Mouse (Mus musculus): ENCODE data around the gene Ntrk2.
"Not testable (repeated sequence)": the region's sequence is repeated elsewhere in the genome, so short reads cannot be mapped to it uniquely, and the experiment has no call there.

The Ntrk2 gene

DNA sequence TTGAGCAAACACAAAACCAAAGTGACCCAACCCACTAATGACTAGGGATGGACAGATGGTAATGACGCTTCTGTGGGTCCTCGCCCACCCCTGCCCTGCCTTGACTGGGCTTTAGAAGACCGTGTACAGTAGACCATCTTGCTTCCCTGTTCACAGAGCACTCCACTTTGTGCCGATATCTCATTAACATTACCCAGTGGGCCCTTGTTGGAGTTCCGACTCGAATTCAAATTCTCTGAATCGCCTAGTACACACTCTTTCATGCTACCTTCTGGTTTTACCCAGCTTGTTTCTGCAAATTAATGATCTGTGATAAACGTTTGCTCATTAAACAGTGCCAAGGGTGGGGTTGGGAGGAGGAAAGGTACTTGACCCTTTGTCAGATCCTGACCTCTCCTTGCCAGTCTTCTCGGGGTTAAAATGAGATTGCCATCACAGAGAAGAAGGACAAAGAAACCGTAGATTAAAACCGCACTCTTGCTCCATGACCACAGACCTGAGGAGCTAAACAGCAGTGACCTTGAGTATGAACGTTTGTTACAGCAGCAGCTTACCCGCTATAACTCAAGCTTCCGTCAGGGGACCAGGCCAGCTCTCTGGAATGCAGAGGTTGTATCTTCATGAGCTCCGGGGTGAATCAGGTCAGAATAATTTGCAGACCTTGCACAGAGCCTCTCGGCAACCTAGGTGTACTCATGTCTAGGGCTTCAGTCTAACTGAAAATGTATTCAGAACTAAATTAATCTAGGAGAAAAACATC, 234.0 kb downstream of the Ntrk2 start:
- peak; percentile 52 for DNase-seq (ENCODE audit: low read depth, low spot score)

DNA sequence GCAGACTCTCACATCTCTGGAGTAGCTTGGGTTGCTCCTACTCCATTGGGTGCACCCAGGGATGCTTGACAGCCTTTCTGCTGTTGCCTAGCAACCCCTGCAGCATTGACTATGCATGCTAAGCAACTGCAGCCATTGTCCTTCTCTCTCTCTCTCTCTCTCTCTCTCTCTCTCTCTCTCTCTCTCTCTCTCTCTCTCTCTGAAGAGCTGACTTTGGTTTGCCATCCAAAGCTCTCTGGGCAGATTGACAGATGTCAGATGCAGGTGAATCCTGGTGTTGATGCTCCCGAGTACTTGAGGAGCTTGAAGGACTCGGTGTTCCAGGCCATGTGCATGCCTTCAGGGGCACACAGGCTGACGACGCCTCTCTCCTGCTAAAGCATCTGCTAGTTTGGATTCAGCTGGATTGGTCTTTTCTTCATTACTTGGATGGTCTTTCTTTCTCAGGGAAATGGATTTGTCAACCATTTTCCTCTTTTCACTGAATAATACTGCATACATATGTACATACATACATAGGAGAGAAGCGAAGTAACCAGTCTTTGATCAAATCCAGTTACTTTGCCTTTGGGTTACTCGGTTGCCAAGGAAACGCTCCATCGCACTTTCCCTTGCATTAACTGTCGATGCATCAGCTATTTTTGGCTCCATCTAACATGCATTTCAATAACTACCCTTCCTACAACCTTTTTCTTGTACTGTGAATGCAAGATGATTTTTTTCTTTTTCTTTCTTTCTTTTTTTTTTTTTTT, 234.8 kb downstream of the Ntrk2 start:
- DNase-seq (ENCODE audit: low read depth, low spot score), result peak; percentile 86

DNA sequence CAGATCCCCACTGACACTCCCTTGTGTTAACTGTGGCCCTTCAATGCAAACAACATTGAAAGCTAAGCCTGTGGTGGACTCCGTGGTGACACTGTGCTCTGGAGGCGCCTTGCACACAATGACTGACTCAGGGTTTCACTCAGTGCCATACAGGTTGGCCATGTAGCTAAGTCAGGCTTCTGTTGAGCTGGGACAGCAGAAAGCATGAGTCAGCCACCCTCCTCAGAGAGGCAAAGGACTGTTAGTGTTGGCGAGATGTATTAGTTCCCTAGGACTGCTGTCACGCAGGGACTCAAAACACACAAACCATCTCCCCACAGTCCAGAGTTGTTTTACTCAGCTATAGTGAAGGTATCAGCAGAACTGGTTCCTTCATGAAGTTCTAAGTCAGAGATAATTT, 245.8 kb downstream of the Ntrk2 start:
- no peak for DNase-seq (ENCODE audit: low read depth, low spot score)

DNA sequence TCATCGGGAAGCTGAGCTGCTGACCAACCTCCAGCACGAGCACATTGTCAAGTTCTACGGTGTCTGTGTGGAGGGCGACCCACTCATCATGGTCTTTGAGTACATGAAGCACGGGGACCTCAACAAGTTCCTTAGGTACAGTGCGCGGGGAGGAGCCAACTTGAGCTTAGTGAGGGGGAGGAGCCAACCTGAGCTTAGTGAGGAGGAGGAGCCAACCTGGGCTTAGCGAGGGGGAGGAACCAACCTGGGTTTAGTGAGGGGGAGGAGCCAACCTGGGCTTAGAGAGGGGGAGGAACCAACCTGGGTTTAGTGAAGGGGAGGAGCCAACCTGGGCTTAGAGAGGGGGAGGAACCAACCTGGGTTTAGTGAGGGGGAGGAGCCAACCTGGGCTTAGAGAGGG, 248.0 kb downstream of the Ntrk2 start:
- DNase-seq (ENCODE audit: low read depth, low spot score), result not testable (repeated sequence)

DNA sequence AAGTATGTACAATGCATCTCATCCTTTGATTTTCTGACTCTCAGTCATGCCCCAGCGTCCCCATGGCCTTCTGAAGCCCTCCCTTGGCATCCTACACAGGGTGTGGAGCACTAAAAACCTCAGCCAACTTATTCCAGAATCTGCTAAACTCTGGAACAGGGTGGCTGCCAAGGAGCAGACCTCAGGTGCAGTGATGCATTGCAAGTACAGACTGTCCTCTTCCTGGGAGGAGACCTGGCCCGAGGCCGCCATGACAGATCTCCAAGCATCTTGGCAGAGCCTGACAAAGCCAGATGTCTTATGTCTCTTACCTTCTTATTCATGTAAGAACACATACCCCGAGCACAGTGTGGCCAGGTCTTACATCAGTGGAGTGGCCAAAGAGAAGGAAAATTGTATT, 250.5 kb downstream of the Ntrk2 start:
- DNase-seq (ENCODE audit: low read depth, low spot score), result no peak

DNA sequence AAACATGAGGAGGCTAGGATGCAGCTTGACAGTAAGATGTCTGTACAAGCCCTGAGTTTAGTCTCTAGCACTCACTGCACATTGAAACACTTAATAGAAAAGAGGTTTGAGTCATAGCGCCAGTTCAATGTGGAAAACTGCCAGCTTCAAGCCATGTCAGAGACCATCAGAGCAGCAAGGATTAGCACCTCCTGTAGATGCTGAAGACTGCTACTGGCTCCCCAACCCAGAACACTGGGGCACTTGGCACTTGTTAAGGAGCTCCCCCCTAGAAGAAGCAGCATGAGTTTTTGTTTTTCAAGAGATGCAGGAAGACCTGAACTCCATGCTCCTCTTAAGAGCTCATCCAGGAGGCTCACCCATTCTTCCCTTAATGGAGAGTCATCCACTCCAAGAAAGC, 251.5 kb downstream of the Ntrk2 start:
- DNase-seq (ENCODE audit: low read depth, low spot score), result no peak

DNA sequence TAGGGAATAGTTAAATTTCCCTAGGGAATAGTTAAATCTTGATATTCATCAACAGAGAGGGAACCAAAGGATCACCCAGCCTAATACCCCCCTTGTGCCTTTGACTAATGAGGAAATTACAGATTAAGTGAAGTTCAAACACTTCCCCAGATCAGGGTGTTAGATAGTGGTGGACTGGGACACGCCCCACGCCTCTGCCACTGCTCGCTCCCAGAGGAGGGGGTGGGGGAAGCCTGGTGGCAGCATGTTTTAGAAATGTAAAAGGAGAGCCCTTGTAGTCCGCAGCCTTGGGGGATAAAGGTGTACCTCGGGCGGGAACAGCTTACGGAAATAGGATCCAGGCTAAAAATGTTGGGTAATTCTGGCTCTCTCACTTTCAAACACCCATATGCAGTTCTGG, 252.7 kb downstream of the Ntrk2 start:
- no peak for DNase-seq (ENCODE audit: low read depth, low spot score)

DNA sequence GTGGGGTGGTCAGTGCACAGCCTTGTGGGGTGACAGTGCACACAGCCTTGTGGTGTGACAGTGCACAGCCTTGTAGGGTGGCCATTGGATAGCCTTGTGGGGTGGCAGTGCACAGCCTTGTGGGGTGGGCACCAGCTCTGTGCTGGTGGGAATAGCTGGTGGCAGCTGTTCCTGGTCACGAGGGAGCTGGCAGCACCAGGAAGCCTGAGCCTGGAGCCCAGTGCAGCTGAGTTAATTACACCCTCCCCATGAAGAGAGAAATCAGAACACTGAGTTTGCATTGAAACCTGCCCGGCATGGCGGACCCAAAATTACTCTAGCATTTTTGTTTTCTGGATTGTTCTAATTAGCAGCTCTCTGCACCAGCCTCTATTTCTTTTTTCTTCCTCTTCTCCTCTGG, 259.3 kb downstream of the Ntrk2 start:
- no peak for DNase-seq (ENCODE audit: low read depth, low spot score)

DNA sequence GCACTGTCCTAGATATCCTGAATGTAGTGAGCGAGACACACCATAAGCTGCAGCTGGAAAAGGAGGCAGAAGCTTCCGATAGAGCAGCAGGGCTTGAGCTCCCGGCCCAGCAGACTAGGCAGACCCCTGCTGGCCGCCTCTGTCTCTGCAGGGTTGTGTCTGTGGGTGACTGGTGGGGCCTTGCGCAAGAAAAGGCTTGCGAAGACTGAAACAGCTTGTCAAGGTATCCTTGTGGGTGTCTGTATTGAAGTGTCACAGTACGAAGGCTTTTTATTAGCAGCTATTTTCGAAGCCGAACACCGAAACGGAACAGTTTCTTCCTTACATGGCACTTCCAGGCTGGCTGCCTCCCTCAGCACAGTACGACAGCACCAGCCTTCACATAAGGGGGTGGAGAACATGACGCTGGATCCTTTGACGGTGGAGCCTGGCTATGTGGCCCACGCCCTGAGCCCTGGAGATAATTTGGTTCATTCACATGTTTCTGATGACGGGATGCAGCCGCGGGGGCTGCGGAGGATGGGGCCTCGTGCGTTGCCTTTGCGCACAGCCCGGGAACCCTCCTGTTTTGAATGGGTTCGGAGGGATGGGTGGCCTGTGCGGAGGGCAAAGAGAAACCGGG, 267.4 kb downstream of the Ntrk2 start:
- peak; percentile 80 for DNase-seq (ENCODE audit: low read depth, low spot score)

DNA sequence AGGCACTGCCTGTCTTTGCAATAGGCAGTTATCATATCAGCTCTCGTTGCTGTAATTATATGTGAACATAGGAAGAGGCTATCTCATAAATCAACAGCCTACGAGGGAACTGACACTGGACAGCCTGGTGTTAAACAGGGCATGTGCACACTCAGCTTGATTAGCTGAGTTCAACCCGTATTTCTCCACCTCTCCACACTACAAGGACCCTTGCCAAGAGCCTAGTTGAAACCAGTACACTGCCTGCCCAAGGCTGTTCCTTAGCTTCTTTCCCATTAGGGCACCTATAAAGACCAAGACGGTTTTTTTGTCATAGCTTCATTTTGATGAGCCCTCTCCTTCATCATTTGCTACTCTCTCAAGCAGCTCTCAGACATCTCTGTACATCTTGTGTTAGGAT, 270.1 kb downstream of the Ntrk2 start:
- no peak for DNase-seq (ENCODE audit: low read depth, low spot score)

DNA sequence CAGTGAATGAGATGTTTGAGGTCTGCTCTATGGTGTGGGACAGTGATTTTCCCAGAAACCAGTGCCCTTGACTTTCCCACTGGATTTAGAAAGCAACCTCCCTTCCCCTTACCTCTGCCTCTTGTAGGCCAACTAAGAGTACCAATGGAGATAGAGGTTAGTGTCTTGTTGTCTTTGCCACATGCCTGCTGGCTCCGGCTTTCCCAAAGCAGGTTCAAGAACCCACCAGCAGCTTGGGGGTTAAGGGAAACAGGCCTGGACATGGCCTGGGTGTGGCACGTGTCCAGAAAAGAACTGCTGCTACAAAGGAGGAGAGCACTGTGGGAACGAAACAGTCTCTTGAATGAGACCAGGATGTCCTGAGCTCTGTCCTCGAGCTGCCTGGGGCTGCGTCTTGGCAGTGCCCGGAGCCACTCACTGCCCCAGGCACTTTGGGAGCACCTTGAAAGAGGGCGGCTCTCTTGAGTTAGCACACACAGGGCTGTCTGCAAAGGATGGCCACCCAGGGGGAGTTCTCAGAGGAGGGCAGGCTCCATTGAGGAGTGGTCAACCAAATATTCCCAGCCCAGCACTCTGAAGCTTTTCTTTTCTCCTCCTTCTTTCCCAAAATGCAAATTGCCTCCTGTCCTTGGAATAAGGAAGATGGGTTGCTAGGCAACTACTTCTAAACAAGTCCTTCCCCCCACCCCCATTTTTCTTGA, 273.5 kb downstream of the Ntrk2 start:
- no peak for DNase-seq (ENCODE audit: low read depth, low spot score)

DNA sequence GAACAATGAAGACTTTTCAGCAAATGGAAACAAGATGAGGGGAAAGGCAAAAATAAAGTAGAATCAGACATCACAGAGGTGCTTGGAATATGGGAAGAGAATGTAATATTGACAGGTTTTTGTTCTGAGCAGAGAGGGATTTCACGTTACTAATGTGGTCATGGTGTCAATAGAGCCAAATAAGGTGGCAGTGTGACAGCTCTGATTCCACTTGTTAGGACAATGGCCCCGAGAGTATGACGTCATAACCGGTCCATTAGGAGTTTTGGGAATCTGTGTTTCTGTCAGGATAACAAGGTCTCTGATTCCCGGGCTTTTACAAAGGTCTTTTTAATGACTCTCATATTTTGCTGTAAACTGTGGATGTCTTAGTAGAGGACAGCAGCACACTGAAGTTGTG, 274.1 kb downstream of the Ntrk2 start:
- no peak for DNase-seq (ENCODE audit: low read depth, low spot score)

DNA sequence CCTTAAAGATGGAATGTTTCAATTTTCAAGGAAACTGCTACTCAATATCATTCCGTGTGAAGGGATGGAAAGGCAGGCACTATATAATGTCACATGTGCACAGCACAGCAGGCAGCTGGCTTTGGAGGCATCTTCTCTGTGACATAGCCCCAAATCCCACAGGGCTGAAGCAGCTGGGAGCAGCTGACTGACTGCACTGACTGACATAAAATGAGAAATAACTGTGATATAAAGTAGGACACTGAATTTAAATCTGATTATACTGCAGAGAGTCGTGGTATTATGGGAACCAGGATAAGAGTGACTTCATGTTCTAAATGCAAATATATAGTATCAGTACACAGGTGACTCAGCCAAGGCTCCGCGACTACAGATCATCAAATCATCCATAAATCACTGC, 282.6 kb downstream of the Ntrk2 start:
- DNase-seq (ENCODE audit: low read depth, low spot score), result no peak

DNA sequence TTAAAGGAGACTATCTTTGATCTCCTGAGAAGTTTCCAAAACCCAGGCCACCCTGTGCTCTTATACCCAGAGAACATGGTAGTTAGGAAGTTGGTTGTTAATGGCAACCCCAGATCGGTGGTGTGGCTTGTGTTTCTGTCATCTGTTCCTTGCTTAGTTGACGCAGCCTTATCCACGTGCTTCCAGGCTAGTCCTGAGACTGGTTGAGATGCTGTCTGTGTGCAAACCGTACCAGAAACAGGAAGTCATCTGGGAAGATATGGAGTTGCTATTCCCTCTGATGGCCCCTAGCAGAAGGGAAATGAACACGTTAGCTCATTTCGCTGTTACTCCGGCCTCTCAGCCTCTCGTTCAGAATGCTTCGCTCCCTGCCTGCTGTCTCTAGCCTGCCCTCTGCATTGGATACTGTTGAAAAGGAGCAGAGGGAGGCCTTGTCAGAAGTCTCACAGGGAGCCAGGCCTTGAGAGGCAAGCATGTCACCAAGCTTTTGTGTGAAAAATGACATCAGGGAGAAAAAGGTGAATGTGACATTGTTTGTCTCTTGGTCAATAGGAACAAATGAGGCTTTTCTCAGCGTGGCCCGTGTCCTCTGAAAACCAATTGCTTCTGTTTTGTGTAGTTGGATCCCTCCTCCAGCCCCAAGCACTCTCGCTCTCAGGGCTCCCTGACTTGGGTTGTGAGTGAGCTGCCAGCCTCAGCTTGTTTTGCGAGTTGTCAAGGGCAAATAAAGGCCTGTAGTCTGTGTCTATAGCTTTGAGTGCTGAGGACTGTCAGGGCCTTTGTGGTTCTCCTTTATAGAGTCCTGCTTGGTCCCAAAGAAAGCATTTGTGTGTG, 285.0 kb downstream of the Ntrk2 start:
- DNase-seq (ENCODE audit: low read depth, low spot score), result peak; percentile 43

DNA sequence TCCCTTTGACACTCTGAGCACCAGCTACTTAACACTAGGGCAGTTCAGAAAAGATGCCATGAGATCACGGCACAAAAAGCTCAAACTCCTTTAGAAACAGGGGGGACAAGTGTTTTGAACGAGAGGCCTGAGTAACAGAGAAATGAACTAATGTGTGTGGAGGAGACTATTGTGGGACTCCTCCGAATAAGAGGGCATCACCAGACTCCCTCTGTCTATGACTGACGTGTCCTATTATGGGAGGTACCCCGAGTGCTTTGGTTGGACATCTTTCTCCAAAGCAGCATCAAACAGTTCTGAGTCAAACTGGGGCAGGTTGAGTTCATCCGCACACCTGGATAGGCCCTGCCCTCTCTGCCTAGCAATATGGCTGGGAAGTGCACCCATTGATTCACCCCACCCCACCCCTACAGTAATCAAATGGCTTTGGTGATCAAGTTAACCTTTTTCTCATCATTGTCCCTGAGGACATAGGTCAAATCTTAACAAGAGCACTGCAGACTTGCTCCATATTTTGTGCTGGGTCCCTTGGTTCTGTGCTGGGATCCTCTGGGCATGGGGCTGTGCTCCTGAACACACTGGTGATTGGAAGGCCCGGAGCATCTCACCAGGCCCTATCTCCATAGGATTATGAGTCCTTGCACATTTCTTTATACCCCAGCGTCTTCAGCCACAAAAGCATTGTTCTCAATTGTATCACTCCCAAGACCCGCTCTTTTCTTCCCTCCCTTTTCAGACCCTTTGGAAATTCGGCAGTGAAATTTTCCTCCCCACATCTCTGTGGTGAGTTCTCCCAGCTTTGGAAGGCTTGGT, 285.9 kb downstream of the Ntrk2 start:
- no peak for DNase-seq (ENCODE audit: low read depth, low spot score)

DNA sequence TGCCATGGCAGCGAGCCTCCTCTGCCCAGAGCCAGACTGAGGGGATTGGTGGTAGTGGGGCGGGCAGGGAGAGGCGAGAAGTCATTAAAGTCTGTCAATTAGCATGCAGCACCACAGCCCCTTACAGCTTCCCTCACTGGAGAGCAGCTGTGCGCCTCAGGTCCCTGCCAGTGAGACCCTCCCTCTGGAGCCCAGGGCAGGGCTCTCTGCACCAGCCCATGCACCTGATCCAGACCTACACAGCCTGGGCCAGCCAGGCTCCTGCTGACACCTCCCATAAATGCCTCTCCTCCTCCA, 286.4 kb downstream of the Ntrk2 start:
- peak; percentile 82 for DNase-seq (ENCODE audit: low read depth, low spot score)

DNA sequence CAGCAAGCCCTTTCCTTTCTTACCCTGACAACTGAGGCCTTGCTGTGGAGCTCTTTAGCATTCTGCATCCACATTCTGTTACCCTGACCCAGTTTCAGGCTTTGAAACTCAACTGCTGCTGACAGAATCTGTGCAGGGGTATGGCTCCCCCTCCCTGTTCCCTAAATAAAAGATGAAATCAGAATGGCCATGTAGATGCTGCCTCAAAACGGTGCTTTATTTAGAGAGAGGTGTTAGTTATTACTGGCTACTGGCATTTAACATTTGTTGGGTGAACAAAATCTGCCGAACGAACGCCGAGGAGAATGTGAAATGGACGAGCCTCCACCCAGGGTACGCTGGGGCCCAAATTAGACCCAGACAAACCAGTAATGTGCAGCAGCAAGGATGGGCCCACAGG, 288.4 kb downstream of the Ntrk2 start:
- DNase-seq (ENCODE audit: low read depth, low spot score), result no peak

DNA sequence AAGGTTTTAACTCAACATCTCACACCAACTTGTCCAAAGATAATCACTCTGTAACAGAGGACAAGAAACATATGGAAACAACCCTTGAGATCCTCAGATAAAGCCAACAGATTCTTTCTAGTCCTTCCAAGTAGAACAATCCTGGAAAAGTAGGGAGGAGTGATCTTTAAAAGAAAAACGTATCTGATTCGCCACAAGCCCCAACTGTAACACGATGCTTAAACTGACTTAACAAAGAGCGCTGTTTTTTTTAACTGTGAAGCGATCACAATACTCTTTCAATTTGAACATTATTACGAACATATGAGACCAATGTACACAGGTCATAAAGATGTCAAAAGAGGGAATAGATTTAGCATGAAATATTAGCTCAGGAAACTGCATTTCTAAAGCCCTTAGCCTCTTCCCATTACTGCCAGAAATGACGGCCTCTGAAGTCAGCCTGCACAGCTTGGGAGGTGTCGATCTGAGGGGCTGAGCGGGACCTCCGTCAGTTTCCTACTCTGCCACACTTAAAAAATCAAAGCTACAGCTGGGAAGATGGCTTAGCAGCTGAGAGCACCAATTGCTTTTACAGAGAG, 289.5 kb downstream of the Ntrk2 start:
- peak; percentile 41 for DNase-seq (ENCODE audit: low read depth, low spot score)

DNA sequence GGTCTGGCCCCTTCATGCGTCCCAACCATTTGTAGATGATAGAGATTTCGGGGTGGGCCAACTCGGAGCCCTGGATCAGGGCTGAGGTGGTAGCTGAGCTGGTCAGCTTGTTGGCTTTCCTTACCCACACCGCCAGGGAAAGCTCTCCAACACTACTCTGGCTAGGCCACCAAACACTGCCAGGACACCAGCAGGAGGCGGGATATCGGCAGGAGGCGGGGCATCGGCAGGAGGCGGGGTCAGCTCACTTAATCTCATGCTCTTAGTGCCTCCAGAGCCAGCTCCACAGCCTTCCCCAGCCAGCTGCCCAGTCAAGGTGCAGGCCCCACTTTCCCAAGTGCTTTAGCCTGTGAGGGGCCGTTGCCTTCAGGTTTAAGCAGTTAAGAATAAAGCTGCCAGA, 293.7 kb downstream of the Ntrk2 start:
- DNase-seq (ENCODE audit: low read depth, low spot score), result no peak

DNA sequence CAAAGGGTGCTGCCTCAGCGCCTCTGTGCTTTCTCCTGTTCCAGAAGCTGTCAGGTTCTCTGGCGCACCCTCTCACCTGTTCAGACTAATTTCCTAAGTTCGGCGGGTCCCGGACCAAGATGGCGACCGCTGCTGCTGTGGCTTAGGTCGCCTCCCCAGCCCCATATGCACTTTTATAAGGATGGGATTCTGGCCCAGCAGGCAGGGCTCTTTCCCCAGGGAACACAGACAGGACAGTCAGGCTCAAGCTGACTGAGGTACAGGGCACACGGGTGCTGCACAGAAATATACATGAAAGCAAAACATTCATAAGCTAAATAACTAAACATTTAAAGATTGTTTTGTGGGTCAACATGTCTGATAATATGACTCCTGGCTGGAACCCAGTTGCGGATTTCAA, 301.4 kb downstream of the Ntrk2 start:
- DNase-seq (ENCODE audit: low read depth, low spot score), result not testable (repeated sequence)

Measured in mesoderm, embryonic 11.5 days (tissue).